Mouse (Mus musculus) common myeloid progenitor, adult 5-6 weeks (primary cell): ENCODE results near the gene Trhr2. TPM values are rescaled to one million over a fixed set of nuclear protein-coding genes. Genes with fewer than 3 reads are reported as not detected.

Source experiments
- ATAC-seq: replicated peaks from 2 replicates; pipeline ENCODE4 v1.8.0; 2016; ENCODE audit warnings: low read depth, mild to moderate bottlenecking, moderate TSS enrichment, inconsistent platforms; ENCODE audit not compliant: poor library complexity, severe bottlenecking
- total RNA-seq: library from RNA; stranded (forward); fragments of 200-1000, 187-1606 nt; gene quantifications from 2 replicates; pipeline ENCODE4 v1.2.3, GENCODE M21; 2017

Trhr2 gene
- total RNA-seq, 1 experiment from 2014 or later: not detected

DNA sequence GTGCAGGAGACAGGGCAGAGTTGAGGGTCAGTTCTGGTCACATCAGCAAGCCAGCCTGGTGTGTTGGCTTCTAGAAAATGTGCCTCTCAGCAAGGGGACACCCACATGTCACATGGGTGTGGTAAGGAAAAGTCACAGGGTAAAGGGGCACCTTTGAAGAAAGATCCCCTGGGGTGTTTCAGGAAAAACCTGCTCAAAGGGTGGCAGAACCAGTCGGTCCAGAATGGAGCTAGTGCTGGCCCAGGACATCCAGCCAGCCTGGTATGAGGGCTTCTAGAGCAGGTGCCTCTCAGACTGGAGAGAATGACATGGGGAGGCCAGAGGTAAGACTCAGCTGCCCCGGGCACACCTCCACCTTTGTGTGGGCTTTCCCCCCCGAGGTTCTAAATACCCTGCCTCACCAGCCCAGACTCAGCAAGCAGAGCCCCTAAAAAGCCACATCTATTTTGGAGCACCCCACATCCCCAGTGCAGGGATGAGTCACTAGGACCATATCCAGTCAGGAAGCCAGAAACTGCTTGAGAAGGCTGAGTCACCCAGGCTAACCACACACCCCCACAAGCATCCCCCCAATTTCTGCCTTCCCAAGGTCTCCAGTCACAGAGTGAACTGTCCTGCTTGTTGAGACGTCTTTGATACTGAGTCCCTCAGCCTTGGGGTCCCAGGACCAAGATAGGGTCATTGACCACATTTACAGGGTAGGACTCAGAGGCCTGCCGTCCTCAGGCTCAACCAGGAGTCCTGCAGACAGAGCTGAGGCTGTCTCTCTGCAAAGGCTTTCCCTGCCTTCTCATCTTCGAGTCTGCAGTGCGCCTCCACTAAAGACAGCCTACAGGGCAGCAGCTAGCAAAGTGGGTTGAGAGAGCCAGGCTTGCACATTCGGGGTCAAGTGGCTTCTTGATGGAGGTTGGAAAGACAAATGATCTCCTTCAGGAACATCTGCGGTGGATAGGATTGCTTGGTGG, 4.6 kb downstream of the Trhr2 start:
- ATAC-seq: peak; percentile 80

DNA sequence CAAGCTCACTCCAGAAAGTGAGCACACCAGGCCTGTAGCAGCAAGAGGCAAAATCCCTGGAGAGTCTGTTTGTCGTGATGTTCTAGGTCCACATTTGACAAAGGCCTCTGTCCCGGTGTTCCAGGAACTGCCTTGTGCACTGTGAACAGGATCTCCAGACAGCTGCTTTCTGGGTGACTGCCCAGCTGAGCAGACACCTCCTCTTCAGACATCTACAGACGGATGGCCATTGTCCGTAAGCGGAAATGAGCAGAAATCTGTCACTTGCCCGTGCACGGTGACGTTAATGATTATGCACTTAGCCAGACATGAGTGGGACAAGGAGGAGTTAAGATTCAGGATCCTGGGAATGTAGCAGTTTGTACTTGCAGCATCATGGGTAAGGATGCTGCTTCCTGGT, 6.4 kb downstream of the Trhr2 start:
- no peak for ATAC-seq

DNA sequence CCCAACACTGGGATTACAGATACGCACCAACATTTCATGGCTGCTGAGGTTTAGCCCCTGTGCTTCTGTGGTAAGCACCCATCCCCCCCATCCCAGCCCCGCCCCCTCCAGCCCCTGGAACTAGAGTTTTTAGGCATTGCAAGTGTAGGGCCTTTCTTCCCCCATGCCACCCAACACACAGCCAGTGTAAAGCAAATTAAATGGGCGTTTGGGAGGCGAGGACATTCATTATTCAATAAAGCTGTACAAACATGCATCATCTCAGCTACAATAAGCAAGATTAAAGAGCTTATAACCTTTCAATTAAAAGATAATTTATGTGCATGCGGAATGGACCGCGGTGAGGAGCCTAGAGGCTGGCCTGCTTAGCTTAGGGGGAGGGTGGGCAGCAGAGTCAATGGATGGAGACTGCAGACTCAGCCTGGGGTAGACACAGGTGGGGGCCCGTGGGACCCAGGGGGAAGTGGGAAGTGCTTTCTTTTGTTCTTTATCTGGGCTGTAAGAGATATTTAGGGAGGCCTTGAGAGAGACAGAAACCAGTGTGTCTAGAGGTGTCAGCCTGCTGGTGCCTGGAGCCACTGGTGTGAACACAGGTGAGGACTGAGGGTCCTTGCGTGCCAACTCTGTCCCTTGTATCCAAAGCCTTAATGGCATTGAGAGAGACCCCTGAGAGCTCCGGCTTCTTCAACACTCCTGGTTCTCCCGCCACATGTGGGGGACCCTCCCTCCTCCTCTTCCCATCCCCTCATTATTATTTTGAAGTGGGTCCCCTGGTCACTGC, 10.0 kb downstream of the Trhr2 start:
- ATAC-seq: no peak

DNA sequence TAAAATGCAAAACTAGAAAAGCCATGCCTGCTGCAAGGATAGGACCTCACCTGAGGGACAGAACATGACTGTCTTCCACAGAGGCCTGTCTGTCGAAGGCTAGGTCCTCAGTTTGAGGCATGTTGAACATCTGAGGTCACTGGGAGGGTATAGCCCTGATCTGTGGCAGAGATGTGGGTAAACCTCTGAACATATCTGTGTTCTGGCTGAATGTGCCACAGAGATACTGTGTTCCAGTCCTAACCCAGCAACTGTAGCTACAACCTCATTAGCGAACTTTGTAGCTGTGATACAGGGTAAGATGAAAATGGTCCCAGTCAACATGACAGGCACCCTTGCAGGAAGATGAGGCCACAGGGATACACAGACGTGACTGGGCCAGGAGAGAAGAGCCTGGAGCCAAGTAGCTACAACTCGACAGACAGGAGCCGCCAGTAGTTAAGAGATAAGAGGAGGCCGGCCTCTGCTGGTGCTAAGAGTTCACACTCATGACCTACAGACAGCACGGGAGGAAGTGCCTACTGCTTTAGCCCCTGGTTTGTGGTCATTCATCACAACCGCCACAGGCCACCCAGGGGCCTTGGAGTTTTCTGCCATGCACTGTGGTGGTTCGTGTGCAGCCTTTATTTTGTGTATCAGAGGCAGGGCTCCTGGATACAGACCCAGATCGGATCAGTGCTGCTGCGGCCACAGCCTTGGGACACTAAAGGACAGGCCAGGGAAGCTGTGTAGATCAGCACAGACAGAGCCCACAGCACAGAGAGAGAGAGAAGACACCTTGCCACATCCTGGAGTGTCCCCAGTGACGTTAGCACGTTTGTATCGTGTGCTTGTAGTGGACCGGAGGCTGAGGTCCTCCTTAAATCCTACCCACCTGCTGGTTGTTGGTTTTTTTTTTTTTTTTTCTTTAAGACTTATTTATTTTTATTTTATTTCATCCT, 10.9 kb downstream of the Trhr2 start:
- ATAC-seq: peak; percentile 67

DNA sequence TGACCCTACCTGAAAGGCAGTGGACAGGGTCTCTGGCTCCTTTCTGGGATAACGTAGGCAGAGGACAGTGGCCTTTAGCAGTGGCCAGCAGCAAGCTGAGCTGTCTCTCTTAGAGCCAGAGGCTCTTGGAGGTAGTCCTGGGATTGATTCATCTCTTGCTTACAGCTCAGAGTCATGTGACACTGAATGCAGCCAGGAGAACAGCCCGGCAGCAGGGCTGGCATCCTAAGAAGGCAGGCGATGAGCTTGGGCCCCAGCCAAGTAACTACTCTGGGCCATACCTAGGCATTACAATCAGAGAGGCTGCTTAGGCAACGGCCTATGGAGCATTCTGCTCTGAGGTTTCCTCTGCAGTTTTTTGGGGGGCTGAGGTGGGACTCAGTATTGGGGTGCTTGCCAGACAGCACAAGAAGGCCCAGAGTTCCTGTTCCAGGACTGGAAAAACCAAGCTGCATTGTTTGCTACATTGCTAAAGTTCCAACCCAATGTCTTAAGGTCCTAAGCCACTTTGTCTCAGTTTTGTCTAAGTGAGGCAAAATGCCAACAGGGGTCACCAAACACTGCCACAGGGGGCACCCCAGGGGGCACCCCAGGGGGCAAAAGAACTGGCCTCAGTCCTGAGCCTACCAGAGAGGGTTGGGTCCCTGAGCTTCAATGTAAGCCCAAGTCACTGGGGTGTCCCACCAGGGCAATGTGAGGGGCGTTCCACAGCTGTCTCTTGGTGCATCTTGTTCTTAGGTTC, 12.6 kb downstream of the Trhr2 start:
- ATAC-seq: no peak

DNA sequence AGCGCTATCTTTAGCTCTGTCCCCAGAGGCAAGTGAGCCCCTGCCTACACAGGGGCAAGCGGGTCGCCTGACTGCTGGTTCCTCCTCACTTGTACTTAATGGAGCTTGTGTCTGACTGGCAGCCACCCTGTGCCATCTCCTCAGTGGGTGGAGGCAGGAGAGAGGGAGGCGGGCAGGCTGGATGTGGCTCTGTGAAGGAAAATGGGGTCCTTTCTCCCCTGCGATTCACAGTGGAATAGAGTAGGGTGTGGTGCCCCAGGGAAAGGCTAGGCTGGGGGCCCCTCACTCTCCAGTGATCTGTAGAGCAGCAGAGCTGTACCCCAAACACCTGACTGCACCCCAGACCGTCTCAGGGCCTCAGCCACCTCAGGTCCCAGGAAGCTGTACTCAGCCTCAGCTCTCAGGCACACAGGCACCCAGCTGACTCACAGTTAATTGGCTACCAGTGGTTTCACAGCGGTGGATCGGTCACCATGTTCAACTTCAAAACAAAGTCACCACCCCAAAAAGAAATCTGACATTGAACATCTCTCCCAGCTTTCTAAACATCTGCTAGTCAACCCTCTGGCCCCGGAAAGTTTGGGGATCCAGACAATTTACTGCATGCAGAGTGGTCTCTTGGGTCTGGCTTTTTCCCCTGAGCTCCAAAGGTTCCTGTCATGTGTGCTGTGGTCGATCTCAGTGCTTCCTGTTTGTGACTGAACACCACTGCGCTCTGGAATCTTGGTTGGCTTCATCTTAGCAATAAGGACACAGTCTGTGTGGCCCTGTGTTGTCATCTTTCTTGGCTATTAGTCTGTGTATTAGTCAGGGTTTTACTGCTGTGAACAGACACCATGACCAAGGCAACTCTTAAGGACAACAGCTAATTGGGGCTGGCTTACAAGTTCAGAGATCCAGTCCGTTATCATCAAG, 15.1 kb downstream of the Trhr2 start:
- ATAC-seq: 0 out of 2 replicates have a peak, but pooled peaks have one; percentile 13

DNA sequence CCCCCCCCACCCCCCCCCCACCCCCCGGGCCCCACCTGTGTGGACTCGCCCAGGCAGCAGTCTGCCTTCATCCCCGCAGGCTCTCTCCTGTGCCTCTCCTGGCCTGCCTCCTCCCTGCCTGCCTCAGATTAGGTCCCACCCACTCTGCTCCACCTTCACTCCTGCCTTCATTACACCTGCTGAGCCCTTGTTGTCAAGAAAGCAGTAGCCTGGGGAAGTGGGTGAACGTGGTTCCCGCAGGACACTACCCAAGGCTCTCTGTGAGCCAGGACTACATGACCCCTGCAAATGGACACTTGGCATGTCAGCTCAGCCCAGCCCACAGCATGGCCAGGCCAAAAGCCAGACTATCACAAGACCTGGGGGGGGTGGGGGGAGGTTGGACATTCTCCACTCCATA, 16.3 kb downstream of the Trhr2 start:
- no peak for ATAC-seq

DNA sequence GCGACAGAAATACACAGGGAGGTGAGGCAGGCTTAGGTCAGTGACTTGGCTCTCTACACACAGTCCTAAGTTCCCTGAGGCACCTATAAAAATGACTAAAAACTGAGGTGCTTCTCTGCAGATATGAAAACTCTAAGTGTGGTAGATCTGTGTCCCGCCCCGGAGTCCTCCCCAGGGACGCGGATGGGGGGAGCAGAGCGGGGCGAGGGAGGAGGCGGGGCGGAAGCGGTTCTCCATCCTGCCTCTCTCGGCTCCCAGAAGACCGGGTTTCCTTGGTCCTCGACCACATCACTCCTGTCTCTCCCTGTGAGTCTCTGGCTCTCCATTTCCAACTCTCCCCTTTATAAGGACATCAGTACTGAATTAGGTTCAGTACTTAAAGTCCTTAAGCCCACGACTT, 16.8 kb downstream of the Trhr2 start:
- ATAC-seq: peak; percentile 15

DNA sequence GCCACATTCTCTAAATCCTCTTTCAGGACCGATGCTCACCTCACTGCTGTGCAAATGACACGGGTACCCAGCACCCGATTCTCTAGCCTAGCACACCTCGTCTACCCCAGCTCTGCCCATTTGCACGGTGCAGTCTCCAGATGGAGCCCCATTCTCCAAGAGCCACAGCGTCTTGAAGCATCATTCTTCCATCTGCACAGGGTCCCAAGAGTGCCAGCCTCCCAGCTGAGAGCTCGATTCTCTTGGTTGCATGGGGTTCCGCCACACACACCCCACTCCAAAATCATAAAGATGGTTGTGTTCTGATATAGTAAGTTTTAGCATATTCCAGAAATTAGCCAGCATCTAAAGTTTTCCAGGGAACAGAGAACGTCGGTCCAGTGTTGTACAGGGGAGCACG, 17.2 kb downstream of the Trhr2 start:
- ATAC-seq: no peak

DNA sequence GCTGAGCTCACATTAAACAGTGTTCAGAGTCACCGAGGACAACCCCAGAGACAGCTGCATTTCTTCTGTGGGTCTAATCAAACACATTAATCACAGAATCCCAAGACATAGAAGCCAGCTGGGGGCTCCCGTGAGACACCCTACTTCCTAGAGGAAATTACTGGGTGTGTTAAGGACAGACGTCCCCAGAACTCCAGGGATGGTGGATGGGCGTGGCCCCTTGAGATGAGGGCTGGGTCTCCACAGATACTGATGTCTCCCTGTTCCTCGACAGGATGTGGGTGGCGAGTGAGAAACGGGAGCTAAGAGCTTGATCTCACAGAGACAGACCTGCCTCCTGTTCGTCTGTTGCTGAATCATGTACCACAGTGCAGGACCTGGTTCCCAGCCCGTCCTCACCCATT, 17.7 kb downstream of the Trhr2 start:
- ATAC-seq: peak; percentile 39

DNA sequence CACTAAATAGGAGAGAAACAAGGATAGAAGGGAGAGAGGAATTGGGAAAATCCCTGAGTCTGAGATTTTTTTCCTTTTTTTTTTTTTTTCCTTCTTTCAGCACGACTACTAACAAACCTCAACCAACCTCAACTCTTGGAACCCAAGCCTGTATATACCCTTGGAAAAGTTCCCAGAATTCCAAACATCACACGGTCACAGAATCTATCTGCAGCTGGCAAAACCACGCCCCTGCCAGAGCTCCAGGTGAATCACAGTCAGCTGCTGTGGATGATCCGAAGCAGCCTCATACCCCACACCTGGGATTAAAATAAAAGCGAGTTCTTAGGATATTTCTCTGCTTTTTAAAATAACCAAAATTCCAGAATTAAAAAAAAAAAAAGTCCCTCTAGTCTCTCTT, 18.2 kb downstream of the Trhr2 start:
- ATAC-seq: no peak

DNA sequence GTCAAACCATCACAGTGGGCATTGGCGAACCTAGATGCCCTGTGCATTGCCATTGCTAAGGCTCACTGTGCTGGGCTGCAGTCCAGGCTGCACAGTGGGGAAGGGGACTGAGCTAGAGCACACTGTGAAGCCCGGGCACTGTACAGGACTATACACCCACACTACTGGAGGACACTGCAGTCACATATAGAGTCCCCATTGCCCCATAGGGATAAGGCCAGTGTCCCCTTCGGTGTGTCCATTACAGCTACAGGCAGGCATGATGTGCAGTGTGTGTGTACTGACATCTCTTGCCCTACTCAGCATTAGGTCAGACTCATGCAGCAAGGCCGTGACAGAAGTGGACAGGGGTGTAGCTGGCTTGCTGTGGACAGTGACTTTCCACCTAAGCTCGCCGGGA, 18.8 kb downstream of the Trhr2 start:
- ATAC-seq: no peak

DNA sequence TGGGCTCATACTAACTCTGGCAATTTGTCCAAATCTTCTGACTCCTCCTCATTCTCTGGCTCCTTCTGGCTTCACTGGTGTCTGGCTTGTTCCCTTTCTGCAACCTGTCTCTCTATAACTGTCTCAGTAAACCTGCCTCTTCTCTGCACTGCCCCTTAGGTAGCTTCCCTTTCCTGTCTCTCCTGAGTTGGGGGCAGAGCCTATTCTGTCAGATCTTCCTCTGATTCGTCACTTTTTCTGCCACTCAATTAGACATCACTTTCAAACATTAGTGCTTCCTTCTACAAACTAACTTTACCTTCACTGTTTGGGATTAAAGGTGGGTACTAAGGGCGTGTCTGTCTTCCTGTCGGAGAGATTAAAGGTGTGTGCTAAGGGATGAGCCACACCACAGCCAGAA, 19.8 kb downstream of the Trhr2 start:
- no peak for ATAC-seq

DNA sequence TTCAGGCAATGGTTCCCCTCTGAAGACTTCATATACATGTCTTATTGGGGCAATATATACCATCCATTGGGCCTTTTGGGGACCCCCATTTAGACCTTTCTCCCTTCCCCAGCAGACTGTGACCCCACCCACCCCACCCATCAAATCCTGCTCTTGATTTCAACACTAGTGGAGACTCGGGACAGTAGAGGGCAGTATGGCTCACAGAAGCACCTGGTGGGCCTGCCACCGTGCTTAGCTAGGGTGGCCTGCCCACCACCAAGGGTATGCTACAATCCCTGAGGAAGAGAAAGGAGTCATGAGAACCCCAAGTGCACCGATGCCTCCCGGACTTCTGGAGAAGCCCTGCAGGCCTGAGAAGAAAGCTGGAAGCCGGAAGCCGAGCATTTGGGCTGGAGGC, 21.7 kb downstream of the Trhr2 start:
- no peak for ATAC-seq

DNA sequence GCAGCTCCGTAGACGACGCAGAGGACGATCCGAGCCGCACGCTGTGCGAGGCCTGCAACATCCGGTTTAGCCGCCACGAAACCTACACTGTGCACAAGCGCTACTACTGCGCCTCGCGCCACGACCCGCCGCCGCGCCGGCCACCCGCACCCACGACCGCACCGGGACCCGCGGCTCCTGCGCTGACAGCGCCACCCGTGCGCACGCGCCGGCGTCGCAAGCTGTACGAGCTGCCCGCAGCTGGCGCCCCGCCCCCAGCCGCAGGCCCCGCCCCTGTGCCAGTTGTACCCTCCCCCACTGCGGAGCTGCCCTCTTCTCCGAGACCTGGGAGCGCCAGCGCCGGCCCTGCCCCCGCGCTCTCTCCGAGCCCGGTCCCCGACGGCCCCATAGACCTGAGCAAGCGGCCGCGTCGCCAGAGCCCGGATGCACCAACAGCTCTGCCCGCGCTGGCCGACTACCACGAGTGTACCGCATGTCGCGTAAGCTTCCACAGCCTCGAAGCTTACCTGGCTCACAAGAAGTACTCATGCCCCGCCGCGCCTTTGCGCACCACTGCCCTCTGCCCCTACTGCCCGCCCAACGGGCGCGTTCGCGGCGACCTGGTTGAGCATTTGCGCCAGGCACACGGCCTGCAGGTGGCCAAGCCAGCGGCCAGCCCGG, 24.2 kb downstream of the Trhr2 start:
- ATAC-seq: no peak

DNA sequence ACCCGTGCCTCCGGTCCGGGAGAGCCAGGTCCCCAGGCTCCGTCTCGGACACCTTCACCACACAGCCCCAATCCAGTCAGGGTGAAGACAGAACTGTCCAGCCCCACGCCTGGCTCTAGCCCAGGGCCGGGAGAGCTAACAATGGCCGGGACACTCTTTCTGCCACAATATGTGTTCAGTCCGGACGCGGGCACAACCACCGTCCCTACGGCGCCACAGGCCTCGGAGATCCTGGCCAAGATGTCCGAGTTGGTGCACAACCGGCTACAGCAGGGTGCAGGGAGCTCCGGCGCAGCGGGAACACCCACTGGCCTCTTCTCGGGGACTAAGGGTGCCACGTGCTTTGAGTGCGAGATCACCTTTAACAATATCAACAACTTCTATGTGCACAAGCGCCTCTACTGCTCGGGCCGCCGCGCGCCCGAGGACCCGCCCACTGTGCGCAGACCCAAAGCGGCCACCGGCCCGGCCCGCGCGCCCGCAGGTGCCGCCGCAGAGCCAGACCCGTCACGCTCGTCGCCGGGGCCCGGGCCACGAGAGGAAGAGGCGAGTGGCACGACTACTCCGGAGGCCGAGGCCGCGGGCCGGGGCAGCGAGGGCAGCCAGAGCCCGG, 24.8 kb downstream of the Trhr2 start:
- ATAC-seq: no peak

DNA sequence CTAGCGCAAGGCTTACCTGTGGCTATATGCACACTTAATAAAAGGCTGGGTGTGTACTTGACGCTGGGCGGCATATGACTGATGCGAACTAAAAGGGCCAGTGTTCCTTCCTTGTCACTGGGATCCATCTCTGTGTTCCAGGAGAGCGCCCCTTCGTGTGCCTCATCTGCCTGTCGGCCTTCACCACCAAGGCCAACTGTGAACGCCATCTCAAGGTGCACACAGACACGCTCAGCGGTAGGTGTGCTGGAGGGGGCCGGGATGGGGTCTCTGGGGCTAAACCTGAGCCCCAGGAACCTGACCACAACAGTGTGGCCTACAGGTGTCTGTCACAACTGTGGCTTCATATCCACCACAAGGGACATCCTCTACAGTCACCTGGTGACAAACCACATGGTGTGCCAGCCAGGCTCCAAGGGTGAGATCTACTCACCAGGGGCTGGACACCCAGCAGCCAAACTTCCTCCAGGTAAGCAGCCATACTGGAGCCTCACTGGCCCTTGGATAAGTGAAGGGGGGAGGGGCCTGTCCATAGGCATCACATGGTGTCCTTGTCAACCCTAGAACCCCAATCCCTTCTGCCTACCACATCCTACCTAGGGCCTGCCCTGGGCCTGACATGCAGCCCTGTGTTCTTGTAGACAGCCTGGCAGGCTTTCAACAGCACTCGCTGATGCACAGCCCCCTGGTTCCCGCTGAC, 25.6 kb downstream of the Trhr2 start:
- ATAC-seq: no peak
